Mouse (Mus musculus): ENCODE results near the gene Prkce. TPM values are rescaled to one million over a fixed set of nuclear protein-coding genes. Genes with fewer than 3 reads are reported as not detected.

Prkce gene
- 8.1 and 8.8 TPM in 2 replicates for polyA plus RNA-seq (2015; fragmentation: Nextera tagmentation; extraction: Ambion mirVana)

DNA sequence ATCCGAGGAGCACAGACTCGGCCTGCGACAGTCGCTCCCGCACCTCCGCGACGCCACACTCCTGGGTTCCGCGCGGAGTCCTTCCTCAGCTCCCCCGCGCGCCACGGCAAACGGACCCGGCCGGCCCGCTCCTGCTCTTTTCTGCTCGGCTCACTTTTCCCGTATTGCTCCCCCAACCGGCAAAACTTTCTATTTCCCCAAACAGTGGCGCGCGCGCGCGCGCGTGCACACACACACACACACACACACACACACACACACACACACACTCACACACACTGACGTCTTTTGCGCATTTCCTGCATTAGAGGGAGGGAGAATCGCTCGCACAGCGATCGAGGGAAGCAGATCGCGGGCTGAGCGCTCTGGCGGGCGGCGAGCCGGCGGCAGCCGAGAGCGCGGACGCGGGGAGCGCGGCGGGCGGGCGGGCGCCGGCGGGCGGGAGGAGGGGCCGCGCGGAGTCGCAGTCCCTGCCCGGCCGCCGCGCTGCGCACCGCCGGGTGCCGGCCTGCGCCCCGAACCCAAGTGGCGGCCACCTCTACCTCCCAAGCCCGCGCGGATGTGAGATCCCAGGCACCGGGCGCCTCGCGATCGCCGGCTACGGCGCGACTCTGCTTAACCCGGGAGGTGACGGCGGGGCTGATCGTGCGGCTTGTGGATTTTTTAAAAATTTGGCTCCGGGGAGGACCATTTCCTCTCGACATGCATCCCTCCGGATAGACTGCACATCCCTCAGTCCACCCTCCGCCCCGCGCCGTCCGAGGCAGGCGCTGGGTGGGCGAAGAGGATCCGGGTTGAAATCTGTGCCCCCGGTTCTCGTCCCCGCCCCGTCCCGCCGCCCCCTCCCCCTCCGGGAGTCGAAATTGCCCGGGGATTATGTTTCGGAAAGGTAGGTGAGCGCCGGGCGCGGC is at the start of gene Prkce:
Gene Prkce, plus strand, starts transcription at position 466 of the 911 bp plus-strand sequence.
- Histone ChIP-seq H3K4me3 (replicated peaks) (peak within 1 kb of the TSS; percentile 80), H3K9me3 (replicated peaks) (no peaks in the 10 kb centered on the region), H3K9ac (peak within 1 kb of the TSS; percentile 89), H3K27me3 (no peaks in the 10 kb centered on the region), H3K36me3 (no peaks in the 10 kb centered on the region), H3K4me1 (peaks cover 32% of the 10 kb centered on the region), H3K27ac (replicated peaks) (peak within 1 kb of the TSS; percentile 99), H3K4me2 (replicated peaks) (peak within 1 kb of the TSS; percentile 93)
- WGBS: under 1% methylated on average over 110 of the region's 115 CpGs
- ATAC-seq (ENCODE audit: insufficient number of reproducible peaks, low FRiP score, low TSS enrichment, low read depth): peak; percentile 76

GRCm38 (mm10) chr17:86123146-86123545 is 44.4 kb upstream of the Prkce start:
- Histone ChIP-seq H3K4me1 (no peaks in the 10 kb centered on the region), H3K36me3 (peaks cover 35% of the 10 kb centered on the region), H3K9ac (no peak overlapping the region), H3K4me2 (replicated peaks) (no peak overlapping the region), H3K27me3 (no peaks in the 10 kb centered on the region), H3K4me3 (replicated peaks) (no peak overlapping the region), H3K27ac (replicated peaks) (no peak overlapping the region), H3K9me3 (replicated peaks) (no peaks in the 10 kb centered on the region)
- 85% methylated on average over 3 of the region's 3 CpGs for WGBS
- ATAC-seq (ENCODE audit: insufficient number of reproducible peaks, low FRiP score, low TSS enrichment, low read depth): no peak

DNA sequence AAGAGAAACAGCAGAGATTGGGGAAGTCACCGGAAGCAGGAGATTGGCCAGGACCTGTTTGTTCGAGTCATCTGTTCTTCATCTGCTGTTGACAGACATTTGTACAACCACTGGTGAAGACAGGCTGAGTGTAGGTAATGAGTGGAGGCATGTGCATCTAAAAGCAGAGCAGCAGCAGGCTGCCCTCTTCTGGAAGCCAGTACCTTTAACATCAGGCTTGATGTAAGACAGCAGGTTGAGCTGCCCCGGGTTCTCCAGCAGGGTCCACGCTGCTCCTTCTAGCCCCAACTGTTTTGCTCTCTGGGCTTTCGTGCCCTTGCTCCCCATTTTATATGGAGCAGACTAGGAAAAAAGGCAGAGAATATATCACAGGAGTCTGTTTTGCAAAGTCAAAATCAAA is 41.7 kb upstream of the Prkce start:
- WGBS: 61% methylated on average over 5 of the region's 5 CpGs
- H3K4me2 ChIP-seq (replicated peaks): no peak overlapping the region
- no peaks in the 10 kb centered on the region for H3K4me1 ChIP-seq
- no peak overlapping the region for H3K9ac ChIP-seq
- peaks cover 49% of the 10 kb centered on the region for H3K36me3 ChIP-seq
- no peak for ATAC-seq (ENCODE audit: insufficient number of reproducible peaks, low FRiP score, low TSS enrichment, low read depth)
- no peak overlapping the region for H3K27ac ChIP-seq (replicated peaks)
- H3K4me3 ChIP-seq (replicated peaks): no peak overlapping the region
- no peaks in the 10 kb centered on the region for H3K27me3 ChIP-seq
- H3K9me3 ChIP-seq (replicated peaks): no peaks in the 10 kb centered on the region

GRCm38 (mm10) chr17:86128198-86128597 is 39.4 kb upstream of the Prkce start:
- Histone ChIP-seq H3K4me2 (replicated peaks) (no peak overlapping the region), H3K4me1 (no peaks in the 10 kb centered on the region), H3K27ac (replicated peaks) (no peak overlapping the region), H3K4me3 (replicated peaks) (no peak overlapping the region), H3K36me3 (peaks cover 44% of the 10 kb centered on the region), H3K27me3 (no peaks in the 10 kb centered on the region), H3K9me3 (replicated peaks) (no peaks in the 10 kb centered on the region), H3K9ac (no peak overlapping the region)
- ATAC-seq (ENCODE audit: insufficient number of reproducible peaks, low FRiP score, low TSS enrichment, low read depth): no peak
- WGBS: 91% methylated on average over 5 of the region's 5 CpGs

GRCm38 (mm10) chr17:86132534-86132933 is 35.1 kb upstream of the Prkce start:
- Histone ChIP-seq H3K27me3 (no peaks in the 10 kb centered on the region), H3K27ac (replicated peaks) (no peak overlapping the region), H3K9me3 (replicated peaks) (no peaks in the 10 kb centered on the region), H3K36me3 (peaks cover 56% of the 10 kb centered on the region), H3K4me3 (replicated peaks) (no peak overlapping the region), H3K4me1 (no peaks in the 10 kb centered on the region), H3K4me2 (replicated peaks) (no peak overlapping the region), H3K9ac (no peak overlapping the region)
- ATAC-seq (ENCODE audit: insufficient number of reproducible peaks, low FRiP score, low TSS enrichment, low read depth): no peak
- 64% methylated on average over 5 of the region's 5 CpGs for WGBS

- no peak overlapping the region for H3K27ac ChIP-seq (replicated peaks)
- no peak overlapping the region for H3K4me3 ChIP-seq (replicated peaks)
- no peaks in the 10 kb centered on the region for H3K27me3 ChIP-seq
- WGBS: 93% methylated on average over 6 of the region's 6 CpGs
- no peaks in the 10 kb centered on the region for H3K9me3 ChIP-seq (replicated peaks)
- H3K36me3 ChIP-seq: peaks cover 60% of the 10 kb centered on the region
- H3K4me2 ChIP-seq (replicated peaks): no peak overlapping the region
- no peak overlapping the region for H3K9ac ChIP-seq
- ATAC-seq (ENCODE audit: insufficient number of reproducible peaks, low FRiP score, low TSS enrichment, low read depth): no peak
- no peaks in the 10 kb centered on the region for H3K4me1 ChIP-seq
Measured at GRCm38 (mm10) chr17:86134461-86134860, 33.1 kb upstream of the Prkce start.

DNA sequence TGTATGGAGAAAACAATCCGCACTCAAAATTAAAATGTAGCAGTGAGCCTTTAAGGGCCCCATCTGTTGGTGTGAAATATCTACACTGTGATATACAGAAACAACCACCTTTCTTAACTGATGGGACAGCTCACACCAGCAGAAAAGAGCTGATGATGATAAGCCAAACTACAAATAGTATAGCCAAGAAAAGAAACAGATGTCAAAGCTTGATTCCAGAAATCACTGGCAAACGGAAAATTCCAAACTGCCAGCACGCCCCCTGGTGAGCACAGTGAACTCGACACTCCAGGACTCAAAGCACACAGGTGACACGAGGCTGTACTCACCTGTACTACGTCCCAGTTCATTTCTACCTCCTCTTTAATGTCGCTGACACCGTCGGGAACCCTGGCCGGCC is 31.8 kb upstream of the Prkce start:
- WGBS: 77% methylated on average over 10 of the region's 10 CpGs
- peaks cover 51% of the 10 kb centered on the region for H3K36me3 ChIP-seq
- no peak overlapping the region for H3K4me2 ChIP-seq (replicated peaks)
- no peak for ATAC-seq (ENCODE audit: insufficient number of reproducible peaks, low FRiP score, low TSS enrichment, low read depth)
- no peak overlapping the region for H3K9ac ChIP-seq
- no peaks in the 10 kb centered on the region for H3K27me3 ChIP-seq
- H3K4me1 ChIP-seq: no peaks in the 10 kb centered on the region
- no peak overlapping the region for H3K4me3 ChIP-seq (replicated peaks)
- H3K9me3 ChIP-seq (replicated peaks): no peaks in the 10 kb centered on the region
- no peak overlapping the region for H3K27ac ChIP-seq (replicated peaks)

DNA sequence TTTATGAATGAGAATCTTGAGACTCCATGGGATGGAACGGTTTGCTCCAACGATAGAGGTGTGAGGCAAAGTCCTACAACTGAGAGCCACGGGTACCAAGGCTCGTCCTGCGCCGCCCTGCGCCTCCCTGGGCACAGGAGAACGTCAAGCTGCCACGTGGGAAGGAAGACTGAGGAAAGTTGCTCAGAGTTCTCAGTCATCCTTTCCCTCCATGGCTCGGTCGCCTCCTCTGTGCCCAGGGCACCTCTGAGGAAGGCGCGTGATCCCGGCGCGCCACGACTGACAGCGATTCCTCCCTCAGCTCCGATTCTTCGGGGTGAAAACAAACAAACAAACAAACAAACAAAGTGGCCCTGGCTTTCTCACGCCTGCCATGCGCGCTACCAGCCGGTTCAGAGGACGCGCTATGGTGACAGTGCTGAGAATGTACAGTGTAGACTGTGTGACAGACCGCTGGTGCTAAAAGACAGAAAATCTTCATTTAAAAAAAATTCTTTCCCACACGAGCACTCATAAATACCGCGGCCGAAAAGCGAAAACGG is 23.0 kb upstream of the Prkce start:
- peak overlapping the region; percentile 96 for H3K4me2 ChIP-seq (replicated peaks)
- WGBS: under 1% methylated on average over 33 of the region's 33 CpGs
- H3K9me3 ChIP-seq (replicated peaks): no peaks in the 10 kb centered on the region
- H3K27ac ChIP-seq (replicated peaks): peak overlapping the region; percentile 63
- peak; percentile 69 for ATAC-seq (ENCODE audit: insufficient number of reproducible peaks, low FRiP score, low TSS enrichment, low read depth)
- H3K4me3 ChIP-seq (replicated peaks): peak overlapping the region; percentile 68
- H3K36me3 ChIP-seq: peaks cover 11% of the 10 kb centered on the region; the same call in 1 of the 2 replicates
- peaks cover 15% of the 10 kb centered on the region for H3K4me1 ChIP-seq
- H3K9ac ChIP-seq: peak overlapping the region; percentile 71
- H3K27me3 ChIP-seq: no peaks in the 10 kb centered on the region

DNA sequence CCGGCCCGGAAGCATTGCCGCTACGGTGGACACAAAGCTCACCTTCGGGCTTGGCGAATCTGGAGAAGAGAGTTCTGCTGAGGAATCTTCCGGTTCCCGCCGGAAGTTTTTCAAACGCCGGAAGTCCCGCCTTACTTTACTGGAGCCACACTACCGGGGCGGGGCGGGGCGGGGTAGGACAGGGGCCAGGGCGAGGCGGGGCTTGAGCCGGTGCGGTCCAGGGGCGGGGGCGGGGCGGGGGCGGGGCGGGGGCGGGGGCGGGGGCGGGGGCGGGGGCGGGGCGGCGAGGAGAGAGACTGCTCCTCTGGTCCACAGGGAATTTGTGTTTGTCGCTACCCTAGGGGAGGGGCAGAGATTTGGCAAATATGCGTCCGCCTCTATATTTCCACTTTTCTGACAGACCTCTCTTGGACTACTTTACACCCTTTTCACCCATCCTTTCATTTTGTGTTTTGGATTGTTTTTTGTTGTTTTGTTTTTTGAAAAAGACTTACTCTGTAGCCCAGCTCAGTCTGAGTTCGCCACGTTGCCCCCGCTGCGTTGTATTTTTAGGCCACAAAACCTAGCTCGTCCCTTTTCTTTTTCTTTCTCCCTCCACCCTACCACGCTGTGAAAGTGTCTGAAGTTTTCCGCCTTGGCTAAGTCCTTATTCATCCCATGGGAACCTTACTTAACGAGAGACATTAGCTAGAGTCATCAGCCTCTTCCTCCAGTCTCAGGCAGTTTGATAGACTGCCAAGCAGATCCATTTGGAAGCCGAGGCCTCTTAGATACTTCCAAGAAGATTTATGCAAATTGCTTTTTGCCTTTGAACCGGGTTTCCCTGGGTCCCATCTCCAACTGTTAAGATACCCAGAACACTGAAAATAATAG is 22.3 kb upstream of the Prkce start, which contains the start of gene Srbd1:
Gene Srbd1, minus strand, starts transcription at position 97 of the 873 bp plus-strand sequence.
- H3K4me2 ChIP-seq (replicated peaks): peak within 1 kb of the TSS; percentile 96
- no peaks in the 10 kb centered on the region for H3K27me3 ChIP-seq
- peaks cover 15% of the 10 kb centered on the region for H3K4me1 ChIP-seq
- H3K27ac ChIP-seq (replicated peaks): peak within 1 kb of the TSS; percentile 80
- H3K4me3 ChIP-seq (replicated peaks): peak within 1 kb of the TSS; percentile 68
- peak; percentile 95 for ATAC-seq (ENCODE audit: insufficient number of reproducible peaks, low FRiP score, low TSS enrichment, low read depth)
- H3K36me3 ChIP-seq: peaks cover 11% of the 10 kb centered on the region; the same call in 1 of the 2 replicates
- 1% methylated on average over 30 of the region's 45 CpGs for WGBS
- H3K9me3 ChIP-seq (replicated peaks): no peaks in the 10 kb centered on the region
- peak within 1 kb of the TSS; percentile 71 for H3K9ac ChIP-seq

GRCm38 (mm10) chr17:86149726-86150125 is 17.9 kb upstream of the Prkce start:
- Histone ChIP-seq H3K36me3 (no peaks in the 10 kb centered on the region), H3K4me3 (replicated peaks) (no peak overlapping the region), H3K9ac (no peak overlapping the region), H3K4me2 (replicated peaks) (no peak overlapping the region), H3K9me3 (replicated peaks) (no peaks in the 10 kb centered on the region), H3K27ac (replicated peaks) (no peak overlapping the region), H3K4me1 (peaks cover 5% of the 10 kb centered on the region; the same call in 1 of the 2 replicates), H3K27me3 (no peaks in the 10 kb centered on the region)
- WGBS: 100% methylated on average over 1 of the region's 1 CpGs
- ATAC-seq (ENCODE audit: insufficient number of reproducible peaks, low FRiP score, low TSS enrichment, low read depth): no peak
